Mouse (Mus musculus) lung, adult 2 months (tissue): Measurements from ENCODE around the gene Lbp.

Experiments
- CTCF ChIP-seq: fragments of 200-500 bp; IDR thresholded peaks from 2 replicates; pipeline ENCODE4 v1.5.1; 2011; ENCODE audit warnings: mild to moderate bottlenecking, low read length, control low read depth; ENCODE audit not compliant: insufficient read depth
- POLR2A ChIP-seq: fragments of 200-500 bp; IDR thresholded peaks from 2 replicates; pipeline ENCODE4 v1.6.1; 2011; ENCODE audit warnings: low read depth, mild to moderate bottlenecking, control low read depth, low read length, borderline replicate concordance; ENCODE audit errors: extremely low read depth

DNA sequence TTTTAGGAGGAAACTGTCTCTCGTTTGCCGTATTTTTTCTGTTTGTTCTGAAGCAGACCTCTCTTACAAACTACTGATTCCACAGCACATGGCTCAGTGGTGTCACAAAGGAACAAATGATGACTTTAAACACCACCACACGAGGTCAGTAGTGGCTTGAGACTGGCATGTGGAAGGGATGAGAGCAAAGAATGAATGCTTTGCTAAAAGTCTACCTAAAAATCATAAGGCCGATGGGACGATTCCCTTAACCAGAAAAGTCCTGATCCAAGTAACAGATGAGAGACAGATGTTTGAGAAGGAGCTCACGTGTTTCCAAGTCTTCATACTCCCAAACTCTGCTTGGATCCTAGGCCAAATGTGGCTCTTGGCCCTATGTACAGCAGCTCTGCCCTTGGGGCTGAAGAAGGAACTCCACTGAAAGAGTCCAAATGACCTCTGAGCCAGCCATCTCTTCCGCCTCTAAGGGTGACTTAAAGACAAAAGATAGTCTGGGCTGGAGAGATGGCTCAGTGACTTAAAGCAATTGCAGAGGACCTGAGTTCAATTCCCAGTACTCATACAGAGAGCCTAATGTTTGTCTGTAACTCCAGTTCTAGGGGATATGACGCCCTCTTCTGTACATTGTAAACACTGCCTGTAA, 55.5 kb downstream of the Lbp start:
- no peak for TF ChIP-seq POLR2A
- TF ChIP-seq CTCF: 0 out of 2 replicates have a peak, but pooled peaks have one; percentile 11
